Mouse (Mus musculus): ENCODE results near the gene Myt1l. TPM values are rescaled to one million over a fixed set of nuclear protein-coding genes. Genes with fewer than 3 reads are reported as not detected.

Myt1l gene
- polyA plus RNA-seq, 1 experiment from 2014 or later, result 12.1 TPM

GRCm38 (mm10) chr12:29644091-29644490 is 115.9 kb downstream of the Myt1l start:
- no peaks in the 10 kb centered on the region for H3K36me3 ChIP-seq
- 83% methylated on average over 4 of the region's 4 CpGs for WGBS
- H3K27me3 ChIP-seq (ENCODE audit: insufficient read depth, poor library complexity, severe bottlenecking), result no peaks in the 10 kb centered on the region
- no peaks in the 10 kb centered on the region for H3K9me3 ChIP-seq
- no peak overlapping the region for H3K4me3 ChIP-seq
- no peak overlapping the region for H3K27ac ChIP-seq
- peaks cover 7% of the 10 kb centered on the region for H3K4me1 ChIP-seq (replicated peaks)
- DNase-seq (ENCODE audit: low spot score), result no peak

- peaks cover 7% of the 10 kb centered on the region for H3K4me1 ChIP-seq (replicated peaks)
- no peaks in the 10 kb centered on the region for H3K9me3 ChIP-seq
- H3K27me3 ChIP-seq (ENCODE audit: insufficient read depth, poor library complexity, severe bottlenecking), result no peaks in the 10 kb centered on the region
- no peak overlapping the region for H3K27ac ChIP-seq
- no peaks in the 10 kb centered on the region for H3K36me3 ChIP-seq
- DNase-seq (ENCODE audit: low spot score), result no peak
- H3K4me3 ChIP-seq, result no peak overlapping the region
- WGBS, result 90% methylated on average over 7 of the region's 7 CpGs
These were observed 116.5 kb downstream of the Myt1l start for GRCm38 (mm10) chr12:29644721-29645120.

- no peak overlapping the region for H3K27ac ChIP-seq
- no peak overlapping the region for H3K4me3 ChIP-seq
- H3K36me3 ChIP-seq, result no peaks in the 10 kb centered on the region
- no peaks in the 10 kb centered on the region for H3K27me3 ChIP-seq (ENCODE audit: insufficient read depth, poor library complexity, severe bottlenecking)
- H3K9me3 ChIP-seq, result no peaks in the 10 kb centered on the region
- no peaks in the 10 kb centered on the region for H3K4me1 ChIP-seq (replicated peaks)
- no peak for DNase-seq (ENCODE audit: low spot score)
- 82% methylated on average over 10 of the region's 10 CpGs for WGBS
These were observed 121.4 kb downstream of the Myt1l start for GRCm38 (mm10) chr12:29649510-29650152.

- Histone ChIP-seq H3K4me3 (no peak overlapping the region), H3K4me1 (replicated peaks) (0 out of 2 replicates have a peak, but pooled peaks cover 2% of the 10 kb centered on the region), H3K36me3 (no peaks in the 10 kb centered on the region), H3K27me3 (ENCODE audit: insufficient read depth, poor library complexity, severe bottlenecking) (no peaks in the 10 kb centered on the region), H3K9me3 (no peaks in the 10 kb centered on the region), H3K27ac (no peak overlapping the region)
- DNase-seq (ENCODE audit: low spot score), result no peak
- 83% methylated on average over 5 of the region's 5 CpGs for WGBS
These were observed 124.3 kb downstream of the Myt1l start for GRCm38 (mm10) chr12:29652516-29652915.

GRCm38 (mm10) chr12:29655197-29655632 is 127.0 kb downstream of the Myt1l start:
- DNase-seq (ENCODE audit: low spot score), result no peak
- 0 out of 2 replicates have a peak, but pooled peaks cover 2% of the 10 kb centered on the region for H3K4me1 ChIP-seq (replicated peaks)
- 0 out of 2 replicates have a peak overlapping the region, but pooled peaks have one; percentile 18 for H3K27ac ChIP-seq
- H3K36me3 ChIP-seq, result no peaks in the 10 kb centered on the region
- WGBS, result 85% methylated on average over 10 of the region's 10 CpGs
- no peaks in the 10 kb centered on the region for H3K27me3 ChIP-seq (ENCODE audit: insufficient read depth, poor library complexity, severe bottlenecking)
- no peak overlapping the region for H3K4me3 ChIP-seq
- H3K9me3 ChIP-seq, result no peaks in the 10 kb centered on the region

- 86% methylated on average over 12 of the region's 12 CpGs for WGBS
- no peaks in the 10 kb centered on the region for H3K9me3 ChIP-seq
- H3K4me3 ChIP-seq, result no peak overlapping the region
- H3K4me1 ChIP-seq (replicated peaks), result 0 out of 2 replicates have a peak, but pooled peaks cover 2% of the 10 kb centered on the region
- H3K27me3 ChIP-seq (ENCODE audit: insufficient read depth, poor library complexity, severe bottlenecking), result no peaks in the 10 kb centered on the region
- no peaks in the 10 kb centered on the region for H3K36me3 ChIP-seq
- DNase-seq (ENCODE audit: low spot score), result no peak
- 0 out of 2 replicates have a peak overlapping the region, but pooled peaks have one; percentile 18 for H3K27ac ChIP-seq
These were observed 127.5 kb downstream of the Myt1l start for GRCm38 (mm10) chr12:29655673-29656072.

- no peaks in the 10 kb centered on the region for H3K27me3 ChIP-seq (ENCODE audit: insufficient read depth, poor library complexity, severe bottlenecking)
- H3K9me3 ChIP-seq, result no peaks in the 10 kb centered on the region
- 78% methylated on average over 3 of the region's 3 CpGs for WGBS
- no peak for DNase-seq (ENCODE audit: low spot score)
- H3K4me3 ChIP-seq, result no peak overlapping the region
- no peak overlapping the region for H3K27ac ChIP-seq
- H3K4me1 ChIP-seq (replicated peaks), result 0 out of 2 replicates have a peak, but pooled peaks cover 2% of the 10 kb centered on the region
- H3K36me3 ChIP-seq, result no peaks in the 10 kb centered on the region
These were observed 128.9 kb downstream of the Myt1l start for GRCm38 (mm10) chr12:29657061-29657460.

GRCm38 (mm10) chr12:29657870-29658269 is 129.7 kb downstream of the Myt1l start:
- Histone ChIP-seq H3K9me3 (no peaks in the 10 kb centered on the region), H3K27me3 (ENCODE audit: insufficient read depth, poor library complexity, severe bottlenecking) (no peaks in the 10 kb centered on the region), H3K36me3 (no peaks in the 10 kb centered on the region), H3K4me1 (replicated peaks) (peaks cover 3% of the 10 kb centered on the region), H3K4me3 (no peak overlapping the region), H3K27ac (no peak overlapping the region)
- DNase-seq (ENCODE audit: low spot score), result no peak
- WGBS, result 79% methylated on average over 2 of the region's 2 CpGs

GRCm38 (mm10) chr12:29671984-29672383 is 143.8 kb downstream of the Myt1l start:
- DNase-seq (ENCODE audit: low spot score), result no peak
- Histone ChIP-seq H3K27ac (no peak overlapping the region), H3K4me3 (no peak overlapping the region), H3K36me3 (no peaks in the 10 kb centered on the region), H3K4me1 (replicated peaks) (0 out of 2 replicates have a peak, but pooled peaks cover 3% of the 10 kb centered on the region), H3K27me3 (ENCODE audit: insufficient read depth, poor library complexity, severe bottlenecking) (no peaks in the 10 kb centered on the region), H3K9me3 (no peaks in the 10 kb centered on the region)
- 84% methylated on average over 7 of the region's 7 CpGs for WGBS

GRCm38 (mm10) chr12:29675594-29676362 is 147.6 kb downstream of the Myt1l start:
- 54% methylated on average over 14 of the region's 14 CpGs for WGBS
- DNase-seq (ENCODE audit: low spot score), result peak; percentile 65
- Histone ChIP-seq H3K4me3 (no peak overlapping the region), H3K4me1 (replicated peaks) (0 out of 2 replicates have a peak, but pooled peaks cover 3% of the 10 kb centered on the region), H3K27ac (0 out of 2 replicates have a peak overlapping the region, but pooled peaks have one; percentile 18), H3K27me3 (ENCODE audit: insufficient read depth, poor library complexity, severe bottlenecking) (no peaks in the 10 kb centered on the region), H3K36me3 (no peaks in the 10 kb centered on the region), H3K9me3 (no peaks in the 10 kb centered on the region)

GRCm38 (mm10) chr12:29682384-29682783 is 154.2 kb downstream of the Myt1l start:
- Histone ChIP-seq H3K9me3 (no peaks in the 10 kb centered on the region), H3K4me3 (no peak overlapping the region), H3K27ac (no peak overlapping the region), H3K4me1 (replicated peaks) (no peaks in the 10 kb centered on the region), H3K27me3 (ENCODE audit: insufficient read depth, poor library complexity, severe bottlenecking) (no peaks in the 10 kb centered on the region), H3K36me3 (no peaks in the 10 kb centered on the region)
- DNase-seq (ENCODE audit: low spot score), result no peak
- WGBS, result 86% methylated on average over 8 of the region's 8 CpGs

- WGBS, result 91% methylated on average over 8 of the region's 8 CpGs
These were observed 154.8 kb downstream of the Myt1l start for GRCm38 (mm10) chr12:29682946-29683345.

GRCm38 (mm10) chr12:29686241-29686640 is 158.1 kb downstream of the Myt1l start:
- H3K4me1 ChIP-seq (replicated peaks), result no peaks in the 10 kb centered on the region
- H3K27ac ChIP-seq, result no peak overlapping the region
- H3K36me3 ChIP-seq, result no peaks in the 10 kb centered on the region
- WGBS, result 62% methylated on average over 8 of the region's 8 CpGs
- H3K27me3 ChIP-seq (ENCODE audit: insufficient read depth, poor library complexity, severe bottlenecking), result no peaks in the 10 kb centered on the region
- no peak for DNase-seq (ENCODE audit: low spot score)
- H3K4me3 ChIP-seq, result no peak overlapping the region
- no peaks in the 10 kb centered on the region for H3K9me3 ChIP-seq

More at GRCm38 (mm10) chr12:29682946-29683345, 154.8 kb downstream of the Myt1l start:
- no peaks in the 10 kb centered on the region for H3K4me1 ChIP-seq (replicated peaks)
- H3K4me3 ChIP-seq, result no peak overlapping the region
- H3K36me3 ChIP-seq, result no peaks in the 10 kb centered on the region
- H3K9me3 ChIP-seq, result no peaks in the 10 kb centered on the region
- no peak for DNase-seq (ENCODE audit: low spot score)
- H3K27me3 ChIP-seq (ENCODE audit: insufficient read depth, poor library complexity, severe bottlenecking), result no peaks in the 10 kb centered on the region
- no peak overlapping the region for H3K27ac ChIP-seq
